Mouse (Mus musculus): ENCODE data around the gene Agfg1. TPM values are rescaled to one million over a fixed set of nuclear protein-coding genes. Genes with fewer than 3 reads are reported as not detected.

Agfg1 gene
- total and polyA plus RNA-seq, 3 experiments = 34.1 to 58.6 TPM; not detected in 1

DNA sequence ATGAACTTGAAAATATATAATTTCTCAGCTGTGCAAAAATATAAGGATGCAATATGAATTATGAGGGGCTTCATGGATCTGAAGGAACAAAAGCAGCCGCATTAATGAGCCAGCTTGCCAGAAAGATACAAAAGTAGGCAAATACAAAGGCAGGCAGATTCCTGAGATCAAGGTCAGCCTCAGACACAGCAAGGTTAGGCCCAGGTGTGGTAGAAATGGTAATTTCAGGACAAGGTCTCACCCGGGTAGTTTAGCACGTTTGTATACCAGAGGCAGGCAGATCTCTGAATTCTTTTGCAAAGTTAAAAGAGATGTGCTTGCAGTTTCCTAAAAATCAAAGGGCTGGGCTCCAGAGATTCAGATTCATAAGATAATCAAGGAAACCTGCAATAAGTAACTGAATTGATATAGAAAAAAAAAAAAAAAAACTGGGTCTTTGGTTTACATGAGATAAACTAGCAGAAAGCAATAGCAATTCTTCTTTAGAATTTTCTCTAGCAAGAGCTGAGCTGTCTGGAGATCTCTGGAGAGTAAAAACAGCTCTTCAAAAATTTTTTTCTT is 18.6 kb upstream of the Agfg1 start:
- Histone ChIP-seq H3K4me3 (ENCODE audit: control insufficient read depth in 1 of 2, insufficient read depth in 1 of 2, low read depth in 2 of 2, low read length in 2 of 2) (no peak overlapping the region), H3K4me1 (ENCODE audit: control insufficient read depth in 1 of 2, insufficient read depth in 2 of 2, low read length in 2 of 2) (peaks cover 4 to 11% of the 10 kb centered on the region in 2 experiments; a peak in 2 of 4 replicates), H3K9ac (ENCODE audit: control insufficient read depth, low read depth, low read length, poor library complexity, severe bottlenecking) (no peak overlapping the region)

DNA sequence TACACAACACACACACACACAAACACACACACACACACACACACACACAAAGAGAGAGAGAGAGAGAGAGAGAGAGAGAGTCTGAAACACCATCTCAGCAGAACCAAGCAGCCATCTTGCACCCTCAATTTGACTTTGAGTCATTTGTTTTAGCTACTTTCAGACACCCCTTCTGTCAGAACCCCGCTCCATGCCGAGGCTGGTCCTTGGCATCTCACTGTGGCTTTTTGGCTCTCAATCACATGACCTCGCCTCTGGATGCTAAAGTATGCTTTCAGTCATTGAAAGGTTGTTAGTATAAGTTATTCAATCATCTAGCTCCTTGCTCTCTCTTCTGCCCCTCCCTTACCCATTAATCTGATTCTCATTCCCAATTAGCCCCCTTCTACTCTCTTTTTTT is 17.4 kb upstream of the Agfg1 start:
- Histone ChIP-seq H3K4me1 (ENCODE audit: control insufficient read depth in 1 of 2, insufficient read depth in 2 of 2, low read length in 2 of 2) (peaks cover 4 to 9% of the 10 kb centered on the region in 2 experiments; a peak in 2 of 4 replicates), H3K4me3 (ENCODE audit: control insufficient read depth in 1 of 2, insufficient read depth in 1 of 2, low read depth in 2 of 2, low read length in 2 of 2) (no peak overlapping the region), H3K27me3 (ENCODE audit: control insufficient read depth in 1 of 2, insufficient read depth in 2 of 2, low read length in 2 of 2) (no peaks in the 10 kb centered on the region), H3K27ac (ENCODE audit: control insufficient read depth, low read depth, low read length) (no peak overlapping the region), H3K79me2 (ENCODE audit: control insufficient read depth, insufficient read depth, low read length, poor library complexity) (no peaks in the 10 kb centered on the region), H3K36me3 (ENCODE audit: control insufficient read depth in 1 of 2, insufficient read depth in 2 of 2, low read length in 2 of 2) (no peaks in the 10 kb centered on the region; a peak in 1 of 4 replicates), H3K9me3 (replicated peaks; ENCODE audit: insufficient read depth, low read length) (no peaks in the 10 kb centered on the region), H3K9ac (ENCODE audit: control insufficient read depth, low read depth, low read length, poor library complexity, severe bottlenecking) (no peak overlapping the region)
- TF ChIP-seq USF1 (IDR thresholded peaks at IDR 0.05; ENCODE audit: low read depth, low read length) (no peak), ETS1 (IDR thresholded peaks at IDR 0.05; ENCODE audit: low read depth, low read length) (no peak), BHLHE40 (IDR thresholded peaks at IDR 0.05; ENCODE audit: borderline replicate concordance, low read depth, low read length) (no peak)
- no peak for DNase-seq (ENCODE audit: low read depth, low spot score)

More for the DNA sequence above, 18.6 kb upstream of the Agfg1 start:
- DNase-seq (ENCODE audit: low read depth, low spot score) = no peak
- H3K9me3 ChIP-seq (replicated peaks; ENCODE audit: insufficient read depth, low read length) = no peaks in the 10 kb centered on the region
- H3K27me3 ChIP-seq (ENCODE audit: control insufficient read depth in 1 of 2, insufficient read depth in 2 of 2, low read length in 2 of 2) = no peaks in the 10 kb centered on the region
- no peak for TF ChIP-seq USF1 (IDR thresholded peaks at IDR 0.05; ENCODE audit: low read depth, low read length)
- TF ChIP-seq GATA1 (IDR thresholded peaks at IDR 0.05; ENCODE audit: low read depth, low read length) = no peak
- TF ChIP-seq ZNF384 (IDR thresholded peaks at IDR 0.05; ENCODE audit: low read depth, low read length) = peak; percentile 50
- TF ChIP-seq RCOR1 (IDR thresholded peaks at IDR 0.05; ENCODE audit: low read depth, low read length) = 0 out of 2 replicates have a peak, but pooled peaks have one; percentile 25
- no peaks in the 10 kb centered on the region for H3K79me2 ChIP-seq (ENCODE audit: control insufficient read depth, insufficient read depth, low read length, poor library complexity)
- H3K36me3 ChIP-seq (ENCODE audit: control insufficient read depth in 1 of 2, insufficient read depth in 2 of 2, low read length in 2 of 2) = no peaks in the 10 kb centered on the region; a peak in 1 of 4 replicates
- no peak overlapping the region for H3K27ac ChIP-seq (ENCODE audit: control insufficient read depth, low read depth, low read length)

- no peak overlapping the region for H3K27ac ChIP-seq (ENCODE audit: control insufficient read depth, low read depth, low read length)
- no peak overlapping the region for H3K4me3 ChIP-seq (ENCODE audit: control insufficient read depth in 1 of 2, insufficient read depth in 1 of 2, low read depth in 2 of 2, low read length in 2 of 2)
- no peaks in the 10 kb centered on the region for H3K9me3 ChIP-seq (replicated peaks; ENCODE audit: insufficient read depth, low read length)
- no peaks in the 10 kb centered on the region; a peak in 1 of 4 replicates for H3K27me3 ChIP-seq (ENCODE audit: control insufficient read depth in 1 of 2, insufficient read depth in 2 of 2, low read length in 2 of 2)
- no peaks in the 10 kb centered on the region; a peak in 1 of 4 replicates for H3K36me3 ChIP-seq (ENCODE audit: control insufficient read depth in 1 of 2, insufficient read depth in 2 of 2, low read length in 2 of 2)
- peaks cover 4 to 9% of the 10 kb centered on the region in 2 experiments; a peak in 2 of 4 replicates for H3K4me1 ChIP-seq (ENCODE audit: control insufficient read depth in 1 of 2, insufficient read depth in 2 of 2, low read length in 2 of 2)
- H3K79me2 ChIP-seq (ENCODE audit: control insufficient read depth, insufficient read depth, low read length, poor library complexity) = no peaks in the 10 kb centered on the region
- TF ChIP-seq ETS1 (IDR thresholded peaks at IDR 0.05; ENCODE audit: low read depth, low read length) = no peak
- TF ChIP-seq RAD21 (IDR thresholded peaks at IDR 0.05; ENCODE audit: low read depth, low read length) = no peak
- no peak for TF ChIP-seq HCFC1 (IDR thresholded peaks at IDR 0.05; ENCODE audit: low read depth, low read length)
- no peak for TF ChIP-seq MAX (IDR thresholded peaks at IDR 0.05; ENCODE audit: low read length)
- no peak for TF ChIP-seq USF1 (IDR thresholded peaks at IDR 0.05; ENCODE audit: low read depth, low read length)
- TF ChIP-seq ZMIZ1 (IDR thresholded peaks at IDR 0.05; ENCODE audit: low read depth, low read length) = no peak
- TF ChIP-seq GATA1 (IDR thresholded peaks at IDR 0.05; ENCODE audit: low read depth, low read length) = no peak
- TF ChIP-seq EP300 (IDR thresholded peaks at IDR 0.05; ENCODE audit: low read depth in 1 of 2, low read length in 2 of 2) = no peak
- no peak overlapping the region for H3K9ac ChIP-seq (ENCODE audit: control insufficient read depth, low read depth, low read length, poor library complexity, severe bottlenecking)
- no peak for DNase-seq (ENCODE audit: low read depth, low spot score)
Observed at GRCm38 (mm10) chr1:82824147-82824546, 15.1 kb upstream of the Agfg1 start.
